Mouse (Mus musculus) CH12.LX (cell line): ENCODE results near the gene Glis3. TPM values are rescaled to one million over a fixed set of nuclear protein-coding genes. Genes with fewer than 3 reads are reported as not detected.

ENCODE experiments used
- DNase-seq: peaks from one replicate; pipeline ENCODE4 v3.0.0-alpha.2; 2013; ENCODE audit errors: extremely low read depth
- H3K27ac ChIP-seq: 2 replicates; pipeline ENCODE4 v1.5.1; 2012; ENCODE audit warnings: low read depth, mild to moderate bottlenecking, control low read depth, moderate library complexity; ENCODE audit not compliant: insufficient read depth
- H3K27me3 ChIP-seq: replicated peaks from 2 replicates; pipeline ENCODE3; 2012; ENCODE audit warnings: inconsistent platforms
- H3K36me3 ChIP-seq, 2 experiments: replicated peaks in 1 of 2; 2 replicates each; pipeline versions ENCODE3 to v1.6.1; 2012; ENCODE audit warnings: inconsistent platforms in 1 of 2, low read length in 1 of 2, mild to moderate bottlenecking in 1 of 2, mixed read lengths in 1 of 2, moderate library complexity in 1 of 2; ENCODE audit not compliant: control insufficient read depth in 1 of 2, insufficient read depth in 1 of 2
- H3K4me1 ChIP-seq, 2 experiments: 2 replicates each; pipeline ENCODE4 v1.6.1; 2012; ENCODE audit warnings: inconsistent platforms in 1 of 2, moderate library complexity in 1 of 2; ENCODE audit not compliant: insufficient read depth in 2 of 2, control insufficient read depth in 1 of 2
- H3K4me2 ChIP-seq: 2 replicates; pipeline ENCODE4 v1.6.1; 2012; ENCODE audit warnings: low read depth, mild to moderate bottlenecking, control low read depth; ENCODE audit not compliant: poor library complexity, insufficient read depth, severe bottlenecking
- H3K4me3 ChIP-seq, 3 experiments: fragments of 150-350 bp in 1 of 3; sonication (generic) in 1 of 3; replicated peaks in 1 of 3; 2 replicates each; pipeline versions ENCODE3 to v1.5.1; 2011 to 2012; ENCODE audit warnings: low read depth in 2 of 3, low read length in 2 of 3, mild to moderate bottlenecking in 2 of 3, moderate library complexity in 2 of 3, control low read depth in 1 of 3, improper control_type of control experiment in 1 of 3, inconsistent platforms in 1 of 3, mixed read lengths in 1 of 3; ENCODE audit not compliant: poor library complexity in 1 of 3
- H3K79me2 ChIP-seq: replicated peaks from 2 replicates; pipeline ENCODE4 v1.6.1; 2012; ENCODE audit warnings: mild to moderate bottlenecking, moderate library complexity; ENCODE audit not compliant: control insufficient read depth, poor library complexity, insufficient read depth, severe bottlenecking; ENCODE audit errors: extremely low read depth
- H3K9ac ChIP-seq: 2 replicates; pipeline ENCODE4 v1.6.1; 2012; ENCODE audit warnings: low read depth, mild to moderate bottlenecking, control low read depth, moderate library complexity; ENCODE audit not compliant: insufficient read depth
- H3K9me3 ChIP-seq: replicated peaks from 2 replicates; pipeline ENCODE3; 2012; ENCODE audit warnings: low read length, inconsistent platforms, mixed read lengths
- BHLHE40 ChIP-seq: IDR thresholded peaks from 2 replicates; pipeline ENCODE4 v1.6.1; 2011; ENCODE audit warnings: mild to moderate bottlenecking, low read depth, low read length, improper control_type of control experiment
- CHD1 ChIP-seq: IDR thresholded peaks from 2 replicates; pipeline ENCODE4 v1.6.1; 2012; ENCODE audit warnings: low read depth, low read length, improper control_type of control experiment, inconsistent platforms
- JUND ChIP-seq: conservative IDR thresholded peaks from 2 replicates; pipeline ENCODE4 v1.6.1; 2011; ENCODE audit warnings: low read depth, low read length, improper control_type of control experiment
- MAFK ChIP-seq: IDR thresholded peaks from 2 replicates; pipeline ENCODE4 v1.6.1; 2011; ENCODE audit warnings: low read length, improper control_type of control experiment; ENCODE audit not compliant: insufficient replicate concordance
- MEF2A ChIP-seq: IDR thresholded peaks from 2 replicates; pipeline ENCODE4 v1.6.1; 2014; ENCODE audit warnings: low read depth, mild to moderate bottlenecking, inconsistent platforms, low read length, improper control_type of control experiment, borderline replicate concordance
- MYC ChIP-seq: IDR thresholded peaks from 2 replicates; pipeline ENCODE4 v1.6.1; 2011; ENCODE audit warnings: low read depth, mild to moderate bottlenecking, improper control_type of control experiment, low read length
- NRF1 ChIP-seq: IDR thresholded peaks from 2 replicates; pipeline ENCODE4 v1.6.1; 2014; ENCODE audit warnings: low read depth, mild to moderate bottlenecking, inconsistent platforms, low read length, improper control_type of control experiment, moderate library complexity
- POLR2AphosphoS2 ChIP-seq: IDR thresholded peaks from 2 replicates; pipeline ENCODE4 v1.6.1; 2011; ENCODE audit warnings: low read depth, low read length, improper control_type of control experiment
- RAD21 ChIP-seq: IDR thresholded peaks from 2 replicates; pipeline ENCODE4 v1.6.1; 2011; ENCODE audit warnings: low read depth, mild to moderate bottlenecking, low read length, improper control_type of control experiment, moderate library complexity
- SIN3A ChIP-seq: IDR thresholded peaks from 2 replicates; pipeline ENCODE4 v1.6.1; 2012; ENCODE audit warnings: low read length, improper control_type of control experiment, inconsistent platforms
- SMC3 ChIP-seq: IDR thresholded peaks from 2 replicates; pipeline ENCODE4 v1.6.1; 2011; ENCODE audit warnings: low read depth, low read length, improper control_type of control experiment
- TCF12 ChIP-seq: IDR thresholded peaks from 2 replicates; pipeline ENCODE4 v1.6.1; 2014; ENCODE audit warnings: low read depth, mild to moderate bottlenecking, inconsistent platforms, low read length, improper control_type of control experiment
- USF1 ChIP-seq: IDR thresholded peaks from 2 replicates; pipeline ENCODE4 v1.6.1; 2014; ENCODE audit warnings: low read depth, mild to moderate bottlenecking, inconsistent platforms, low read length, improper control_type of control experiment
- USF2 ChIP-seq: conservative IDR thresholded peaks from 2 replicates; pipeline ENCODE4 v1.6.1; 2011; ENCODE audit warnings: low read depth, low read length, improper control_type of control experiment
- ZKSCAN1 ChIP-seq: IDR thresholded peaks from 2 replicates; pipeline ENCODE4 v1.6.1; 2012; ENCODE audit warnings: low read depth, inconsistent platforms, low read length, improper control_type of control experiment, borderline replicate concordance
- ZMIZ1 ChIP-seq: IDR thresholded peaks from 2 replicates; pipeline ENCODE4 v1.6.1; 2012; ENCODE audit warnings: low read depth, mild to moderate bottlenecking, inconsistent platforms, low read length, improper control_type of control experiment
- ZNF384 ChIP-seq: IDR thresholded peaks from 2 replicates; pipeline ENCODE4 v1.6.1; 2012; ENCODE audit warnings: low read depth, low read length, improper control_type of control experiment, inconsistent platforms
- dilution Hi-C: fragments of 300-500 bp; cut with MboI; formaldehyde crosslinking; loops from 2 replicates; pipeline ENCODE4 v1.14.3; 2020; ENCODE audit warnings: low sequenced_read_pairs; ENCODE audit not compliant: extremely low pct_unique_long_range_greater_than_20kb, extremely low pct_ligation_motif_present
- in situ Hi-C: fragments of 300-500 bp; cut with MboI; formaldehyde crosslinking; loops from 3 replicates; pipeline ENCODE4 v1.14.3; 2019; ENCODE audit warnings: low sequenced_read_pairs, low pct_ligation_motif_present, low pct_unique_long_range_greater_than_20kb, mixed read lengths
- polyA plus RNA-seq: library from polyadenylated mRNA; unstranded; fragments of >175 nt; gene quantifications from 2 replicates; pipeline ENCODE4 v1.2.1, GENCODE M21; 2012; ENCODE audit warnings: low read depth; ENCODE audit not compliant: insufficient read length
- total RNA-seq, 2 experiments: library from RNA; depleted of rRNA; stranded (reverse); fragments of 300-350 nt in 1 of 2; fragments of >200 nt in 1 of 2; gene quantifications; 2 replicates each; pipeline ENCODE4 v1.2.3; 2012 to 2014

The Glis3 gene
- total and polyA plus RNA-seq, 3 experiments = not detected

- in situ Hi-C loops = no loop called here
- no peak overlapping the region for H3K4me3 ChIP-seq
- H3K27me3 ChIP-seq = no peaks in the 10 kb centered on the region
- dilution Hi-C loops = no loop called here
- H3K9ac ChIP-seq = no peak overlapping the region
- H3K4me1 ChIP-seq = peaks cover 0 to 1% of the 10 kb centered on the region in 2 experiments; a peak in 1 of 4 replicates
- no peak overlapping the region for H3K4me2 ChIP-seq
- H3K79me2 ChIP-seq = no peaks in the 10 kb centered on the region
- no peak overlapping the region for H3K27ac ChIP-seq
- no peaks in the 10 kb centered on the region for H3K9me3 ChIP-seq
- DNase-seq = no peak
- H3K36me3 ChIP-seq = no peaks in the 10 kb centered on the region
- TF ChIP-seq MEF2A = no peak
- no peak for TF ChIP-seq NRF1
- TF ChIP-seq POLR2AphosphoS2 = no peak
- no peak for TF ChIP-seq MAFK
- no peak for TF ChIP-seq ZMIZ1
- TF ChIP-seq JUND = no peak
- no peak for TF ChIP-seq SMC3
- no peak for TF ChIP-seq TCF12
- no peak for TF ChIP-seq USF1
- no peak for TF ChIP-seq ZNF384
- no peak for TF ChIP-seq MYC
- TF ChIP-seq SIN3A = no peak
- no peak for TF ChIP-seq CHD1
- TF ChIP-seq, all 38 proteins: peak for 0
Observed at GRCm38 (mm10) chr19:28408787-28409186, 271.1 kb downstream of the Glis3 start.

DNA sequence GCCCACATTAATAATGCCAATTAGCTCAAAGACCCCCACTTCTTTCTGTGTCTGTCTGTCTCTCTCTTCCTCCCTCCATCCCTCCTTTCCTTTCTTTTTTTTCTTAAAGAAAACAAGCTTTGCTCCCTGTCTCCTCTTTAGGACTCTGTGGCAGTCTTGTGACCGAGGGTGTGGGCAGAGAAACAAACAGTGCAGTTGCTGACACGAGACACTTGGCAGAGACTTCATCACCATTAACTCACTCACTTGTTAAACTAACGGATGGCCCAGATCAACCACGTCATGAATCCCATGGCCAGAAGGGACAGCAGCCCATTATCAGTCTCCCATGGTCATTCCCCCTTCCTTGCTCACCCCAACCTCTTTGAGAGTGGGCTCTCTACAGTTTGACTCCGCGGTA, 276.9 kb downstream of the Glis3 start:
- no peak for DNase-seq
- no peak overlapping the region for H3K4me3 ChIP-seq
- no peaks in the 10 kb centered on the region for H3K27me3 ChIP-seq
- H3K36me3 ChIP-seq = no peaks in the 10 kb centered on the region
- no peak overlapping the region for H3K27ac ChIP-seq
- no peak overlapping the region for H3K4me2 ChIP-seq
- no peaks in the 10 kb centered on the region for H3K79me2 ChIP-seq
- dilution Hi-C loops (no loop called here), in situ Hi-C loops (no loop called here)
- H3K4me1 ChIP-seq = peaks cover 0 to 12% of the 10 kb centered on the region in 2 experiments; a peak in 2 of 4 replicates
- TF ChIP-seq ZKSCAN1 (no peak), BHLHE40 (no peak), TCF12 (no peak), USF2 (no peak), ZNF384 (no peak), RAD21 (no peak), USF1 (no peak), NRF1 (no peak)
- no peak overlapping the region for H3K9ac ChIP-seq
- H3K9me3 ChIP-seq = no peaks in the 10 kb centered on the region
